Mouse (Mus musculus) MEL (cell line): ENCODE measurements around the gene Gpr37. TPM values are rescaled to one million over a fixed set of nuclear protein-coding genes. Genes with fewer than 3 reads are reported as not detected.

Experiments used
- DNase-seq: peaks from one replicate; pipeline ENCODE4 v3.0.0; 2011; ENCODE audit warnings: low read depth, low spot score
- H3K27ac ChIP-seq: 2 replicates; pipeline ENCODE4 v1.5.1; 2012; ENCODE audit warnings: low read depth, mild to moderate bottlenecking, control low read depth, low read length, moderate library complexity; ENCODE audit not compliant: control insufficient read depth
- H3K27me3 ChIP-seq, 2 experiments: fragments of 150-350 bp in 1 of 2; sonication (generic) in 1 of 2; 2 replicates each; pipeline ENCODE4 v1.6.1; 2012; ENCODE audit warnings: low read length in 2 of 2, mild to moderate bottlenecking in 2 of 2, improper control_type of control experiment in 1 of 2, moderate library complexity in 1 of 2; ENCODE audit not compliant: insufficient read depth in 2 of 2, control insufficient read depth in 1 of 2
- H3K36me3 ChIP-seq, 2 experiments: 2 replicates each; pipeline ENCODE4 v1.6.1; 2012 to 2014; ENCODE audit warnings: low read length in 2 of 2, improper control_type of control experiment in 1 of 2, inconsistent platforms in 1 of 2, mild to moderate bottlenecking in 1 of 2; ENCODE audit not compliant: insufficient read depth in 2 of 2, control insufficient read depth in 1 of 2
- H3K4me1 ChIP-seq, 2 experiments: fragments of 150-350 bp in 1 of 2; sonication (generic) in 1 of 2; 2 replicates each; pipeline ENCODE4 v1.6.1; 2012; ENCODE audit warnings: low read length in 2 of 2, improper control_type of control experiment in 1 of 2, mild to moderate bottlenecking in 1 of 2; ENCODE audit not compliant: insufficient read depth in 2 of 2, control insufficient read depth in 1 of 2
- H3K4me3 ChIP-seq, 2 experiments: fragments of 150-350 bp in 1 of 2; sonication (generic) in 1 of 2; 2 replicates each; pipeline ENCODE4 v1.5.1; 2012; ENCODE audit warnings: low read depth in 2 of 2, low read length in 2 of 2, mild to moderate bottlenecking in 2 of 2, moderate library complexity in 2 of 2, control low read depth in 1 of 2, improper control_type of control experiment in 1 of 2; ENCODE audit not compliant: control insufficient read depth in 1 of 2, insufficient read depth in 1 of 2
- H3K79me2 ChIP-seq: 2 replicates; pipeline ENCODE4 v1.6.1; 2012; ENCODE audit warnings: mild to moderate bottlenecking, low read length, moderate library complexity; ENCODE audit not compliant: control insufficient read depth, poor library complexity, insufficient read depth
- H3K9ac ChIP-seq: 2 replicates; pipeline ENCODE4 v1.6.1; 2012; ENCODE audit warnings: low read depth, mild to moderate bottlenecking, control low read depth, low read length, moderate library complexity; ENCODE audit not compliant: control insufficient read depth, poor library complexity, severe bottlenecking
- H3K9me3 ChIP-seq: fragments of 150-350 bp; sonication (generic); replicated peaks from 2 replicates; pipeline ENCODE4 v1.6.1; 2012; ENCODE audit warnings: mild to moderate bottlenecking, low read length, improper control_type of control experiment, moderate library complexity; ENCODE audit not compliant: insufficient read depth
- CHD1 ChIP-seq: IDR thresholded peaks from 2 replicates; pipeline ENCODE4 v1.6.1; 2012; ENCODE audit warnings: low read depth, mild to moderate bottlenecking, inconsistent platforms, low read length, improper control_type of control experiment
- CTCF ChIP-seq, 3 experiments: IDR thresholded peaks in 2 of 3; conservative IDR thresholded peaks in 1 of 3; 2 replicates each; pipeline ENCODE4 v1.5.1; 2011 to 2012; ENCODE audit warnings: low read length in 3 of 3, low read depth in 2 of 3, mild to moderate bottlenecking in 2 of 3, improper control_type of control experiment in 1 of 3, inconsistent platforms in 1 of 3, mixed read lengths in 1 of 3, moderate library complexity in 1 of 3; ENCODE audit not compliant: control insufficient read depth in 1 of 3, insufficient read depth in 1 of 3, poor library complexity in 1 of 3, severe bottlenecking in 1 of 3
- E2F4 ChIP-seq: IDR thresholded peaks from 2 replicates; pipeline ENCODE4 v1.6.1; 2011; ENCODE audit warnings: low read depth, low read length, improper control_type of control experiment, borderline replicate concordance
- ELF1 ChIP-seq: IDR thresholded peaks from 2 replicates; pipeline ENCODE4 v1.6.1; 2014; ENCODE audit warnings: low read depth, mild to moderate bottlenecking, inconsistent platforms, low read length, improper control_type of control experiment, moderate library complexity
- GATA1 ChIP-seq: IDR thresholded peaks from 2 replicates; pipeline ENCODE4 v1.6.1; 2011; ENCODE audit warnings: low read depth, low read length, improper control_type of control experiment
- KAT2A ChIP-seq: conservative IDR thresholded peaks from 2 replicates; pipeline ENCODE4 v1.6.1; 2012; ENCODE audit warnings: low read depth, low read length, improper control_type of control experiment, inconsistent platforms
- MAX ChIP-seq: IDR thresholded peaks from 2 replicates; pipeline ENCODE4 v1.6.1; 2011; ENCODE audit warnings: low read length, improper control_type of control experiment
- MEF2A ChIP-seq: IDR thresholded peaks from 2 replicates; pipeline ENCODE4 v1.6.1; 2014; ENCODE audit warnings: low read depth, mild to moderate bottlenecking, inconsistent platforms, low read length, improper control_type of control experiment; ENCODE audit not compliant: poor library complexity, insufficient replicate concordance, severe bottlenecking; ENCODE audit errors: extremely low read depth
- MXI1 ChIP-seq: IDR thresholded peaks from 2 replicates; pipeline ENCODE4 v1.6.1; 2011; ENCODE audit warnings: mild to moderate bottlenecking, low read depth, low read length, improper control_type of control experiment
- MYC ChIP-seq: IDR thresholded peaks from 2 replicates; pipeline ENCODE4 v1.6.1; 2011; ENCODE audit warnings: low read depth, mild to moderate bottlenecking, low read length, improper control_type of control experiment, moderate library complexity
- NELFE ChIP-seq: IDR thresholded peaks from 2 replicates; pipeline ENCODE4 v1.6.1; 2011; ENCODE audit warnings: low read depth, low read length, improper control_type of control experiment
- NRF1 ChIP-seq: IDR thresholded peaks from 2 replicates; pipeline ENCODE4 v1.6.1; 2014; ENCODE audit warnings: low read depth, mild to moderate bottlenecking, inconsistent platforms, low read length, improper control_type of control experiment, moderate library complexity; ENCODE audit not compliant: poor library complexity, insufficient read depth, severe bottlenecking
- POLR2A ChIP-seq, 2 experiments: IDR thresholded peaks; 2 replicates each; pipeline ENCODE4 v1.6.1; 2011 to 2012; ENCODE audit warnings: low read length in 2 of 2, mild to moderate bottlenecking in 2 of 2, control low read depth in 1 of 2, improper control_type of control experiment in 1 of 2, low read depth in 1 of 2, moderate library complexity in 1 of 2; ENCODE audit not compliant: control insufficient read depth in 1 of 2, insufficient read depth in 1 of 2, poor library complexity in 1 of 2
- POLR2AphosphoS5 ChIP-seq: IDR thresholded peaks from 2 replicates; pipeline ENCODE4 v1.6.1; 2012; ENCODE audit warnings: low read depth, borderline replicate concordance, mild to moderate bottlenecking, inconsistent platforms, low read length, moderate library complexity, mixed read lengths
- SIN3A ChIP-seq: IDR thresholded peaks from 2 replicates; pipeline ENCODE4 v1.6.1; 2012; ENCODE audit warnings: low read length, improper control_type of control experiment, inconsistent platforms
- SMC3 ChIP-seq: IDR thresholded peaks from 2 replicates; pipeline ENCODE4 v1.6.1; 2011; ENCODE audit warnings: low read depth, low read length, improper control_type of control experiment
- TBP ChIP-seq: IDR thresholded peaks from 2 replicates; pipeline ENCODE4 v1.8.0; 2011; ENCODE audit warnings: low read depth, low read length, improper control_type of control experiment
- UBTF ChIP-seq: IDR thresholded peaks from 2 replicates; pipeline ENCODE4 v1.6.1; 2012; ENCODE audit warnings: low read depth, mild to moderate bottlenecking, inconsistent platforms, low read length, improper control_type of control experiment, moderate library complexity, borderline replicate concordance; ENCODE audit not compliant: insufficient read depth
- USF1 ChIP-seq: IDR thresholded peaks from 2 replicates; pipeline ENCODE4 v1.6.1; 2014; ENCODE audit warnings: low read depth, mild to moderate bottlenecking, inconsistent platforms, low read length, improper control_type of control experiment, moderate library complexity
- USF2 ChIP-seq, 2 experiments: IDR thresholded peaks; 2 replicates each; pipeline ENCODE4 v1.6.1; 2011 to 2012; ENCODE audit warnings: improper control_type of control experiment in 2 of 2, low read length in 2 of 2, borderline replicate concordance in 1 of 2, inconsistent platforms in 1 of 2, low read depth in 1 of 2, mild to moderate bottlenecking in 1 of 2; ENCODE audit not compliant: insufficient read depth in 1 of 2
- ZC3H11A ChIP-seq: IDR thresholded peaks from 2 replicates; pipeline ENCODE4 v1.6.1; 2012; ENCODE audit warnings: low read depth, mild to moderate bottlenecking, inconsistent platforms, low read length, improper control_type of control experiment
- ZMIZ1 ChIP-seq: IDR thresholded peaks from 2 replicates; pipeline ENCODE4 v1.6.1; 2012; ENCODE audit warnings: low read depth, mild to moderate bottlenecking, inconsistent platforms, low read length, improper control_type of control experiment, moderate library complexity
- polyA plus RNA-seq, 2 experiments: library from polyadenylated mRNA; stranded (reverse) in 1 of 2; unstranded in 1 of 2; fragments of >175 nt in 1 of 2; fragments of >200 nt in 1 of 2; gene quantifications; 2 replicates each; pipeline versions ENCODE4 v1.2.1 to v1.2.4; 2012; ENCODE audit warnings: low replicate concordance in 2 of 2, low read depth in 1 of 2; ENCODE audit not compliant: insufficient read length in 2 of 2, insufficient read depth in 1 of 2, missing spikeins in 1 of 2
- total RNA-seq: library from RNA; depleted of rRNA; stranded (reverse); fragments of 300-350 nt; gene quantifications from 2 replicates; pipeline ENCODE4 v1.2.3, GENCODE M21; 2012

The Gpr37 gene
- total and polyA plus RNA-seq, 3 experiments, result not detected

GRCm38 (mm10) chr6:25675111-25675510 lies 15.4 kb downstream of the Gpr37 start:
- Histone ChIP-seq H3K4me3 (no peak overlapping the region), H3K4me1 (no peaks in the 10 kb centered on the region), H3K9me3 (no peaks in the 10 kb centered on the region), H3K36me3 (no peaks in the 10 kb centered on the region), H3K79me2 (no peaks in the 10 kb centered on the region), H3K9ac (no peak overlapping the region), H3K27me3 (no peaks in the 10 kb centered on the region), H3K27ac (no peak overlapping the region)
- no peak for DNase-seq
- TF ChIP-seq USF1 (no peak), POLR2AphosphoS5 (no peak), MXI1 (no peak), UBTF (no peak), MYC (no peak), NRF1 (no peak), GATA1 (no peak)

- no peaks in the 10 kb centered on the region; a peak in 1 of 4 replicates for H3K27me3 ChIP-seq
- H3K36me3 ChIP-seq, result no peaks in the 10 kb centered on the region
- TF ChIP-seq E2F4, result no peak
- no peak for TF ChIP-seq USF1
- no peak for TF ChIP-seq NRF1
- no peak for TF ChIP-seq USF2 (IDR thresholded peaks at IDR 0.05; ENCODE audit: borderline replicate concordance in 1 of 2, insufficient read depth in 1 of 2, low read depth in 1 of 2, low read length in 2 of 2)
- TF ChIP-seq MYC, result no peak
- H3K9ac ChIP-seq, result no peak overlapping the region
- no peaks in the 10 kb centered on the region for H3K9me3 ChIP-seq
- H3K4me3 ChIP-seq, result no peak overlapping the region
- DNase-seq, result no peak
- H3K27ac ChIP-seq, result no peak overlapping the region
- H3K79me2 ChIP-seq, result no peaks in the 10 kb centered on the region
- H3K4me1 ChIP-seq, result no peaks in the 10 kb centered on the region
Measured at GRCm38 (mm10) chr6:25673801-25674200, 16.7 kb downstream of the Gpr37 start.

DNA sequence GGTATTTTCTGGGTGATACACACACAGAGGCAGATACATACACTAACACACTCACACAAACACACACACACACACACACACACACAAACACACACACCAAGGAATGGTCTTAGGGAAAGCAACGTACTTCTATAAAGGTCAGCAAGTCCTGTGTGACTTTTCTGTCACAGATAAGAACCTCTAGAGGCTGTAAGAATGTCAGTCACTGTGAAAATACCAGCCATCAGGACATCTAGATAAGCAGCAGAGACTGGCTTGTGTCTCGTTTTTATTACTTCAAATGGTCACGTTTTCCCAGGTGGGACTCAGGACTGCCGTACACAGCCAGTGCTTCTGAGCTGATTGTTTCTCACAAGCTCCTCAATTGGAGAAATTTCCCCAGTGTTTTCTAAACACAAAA lies 20.4 kb downstream of the Gpr37 start:
- Histone ChIP-seq H3K9me3 (no peaks in the 10 kb centered on the region), H3K27me3 (no peaks in the 10 kb centered on the region; a peak in 1 of 4 replicates), H3K36me3 (no peaks in the 10 kb centered on the region), H3K4me1 (no peaks in the 10 kb centered on the region), H3K79me2 (no peaks in the 10 kb centered on the region), H3K9ac (no peak overlapping the region), H3K4me3 (no peak overlapping the region)
- no peak for DNase-seq
- no peak for TF ChIP-seq USF1
- no peak for TF ChIP-seq ZC3H11A
- TF ChIP-seq NELFE, result no peak
- no peak for TF ChIP-seq MEF2A
- TF ChIP-seq SMC3, result no peak
- TF ChIP-seq CHD1, result no peak
- no peak for TF ChIP-seq POLR2A (IDR thresholded peaks at IDR 0.05; ENCODE audit: control insufficient read depth in 1 of 2, insufficient read depth in 1 of 2, low read depth in 1 of 2, low read length in 2 of 2, poor library complexity in 1 of 2)
- TF ChIP-seq ZMIZ1, result no peak
- TF ChIP-seq TBP, result no peak
- TF ChIP-seq E2F4, result no peak
- no peak for TF ChIP-seq KAT2A
- no peak for TF ChIP-seq CTCF (IDR thresholded peaks at IDR 0.05 in 2 of 3, conservative IDR thresholded peaks at IDR 0.05 in 1 of 3; ENCODE audit: control insufficient read depth in 1 of 3, insufficient read depth in 1 of 3, low read depth in 2 of 3, low read length in 3 of 3, poor library complexity in 1 of 3, severe bottlenecking in 1 of 3)
- TF ChIP-seq MAX, result no peak
- TF ChIP-seq SIN3A, result no peak
- TF ChIP-seq ELF1, result no peak
- TF ChIP-seq MXI1, result no peak
- TF ChIP-seq, all 39 proteins: peak for 0
- H3K27ac ChIP-seq, result no peak overlapping the region
